Mouse (Mus musculus): ENCODE results near the gene Fam198a. TPM values are rescaled to one million over a fixed set of nuclear protein-coding genes. Genes with fewer than 3 reads are reported as not detected.

Fam198a gene
- polyA plus RNA-seq, 1 experiment from 2014 or later: 1.8 TPM

- H3K27ac ChIP-seq: no peak overlapping the region
- no peaks in the 10 kb centered on the region for H3K4me1 ChIP-seq (replicated peaks)
- H3K27me3 ChIP-seq: no peaks in the 10 kb centered on the region
- no peak for ATAC-seq (ENCODE audit: insufficient number of reproducible peaks, insufficient read depth, low FRiP score, low TSS enrichment, low read depth)
- H3K4me3 ChIP-seq (replicated peaks): no peak overlapping the region
- 89% methylated on average over 7 of the region's 7 CpGs for WGBS
- no peaks in the 10 kb centered on the region for H3K36me3 ChIP-seq
- H3K9me3 ChIP-seq: no peaks in the 10 kb centered on the region
- no peak overlapping the region for H3K4me2 ChIP-seq
- no peak overlapping the region for H3K9ac ChIP-seq (replicated peaks)
Observed at GRCm38 (mm10) chr9:121911196-121911595, 39.6 kb upstream of the Fam198a start.

GRCm38 (mm10) chr9:121912786-121913185 lies 38.0 kb upstream of the Fam198a start:
- no peak for ATAC-seq (ENCODE audit: insufficient number of reproducible peaks, insufficient read depth, low FRiP score, low TSS enrichment, low read depth)
- 85% methylated on average over 4 of the region's 4 CpGs for WGBS
- H3K9me3 ChIP-seq: no peaks in the 10 kb centered on the region

GRCm38 (mm10) chr9:121914226-121914757 lies 36.5 kb upstream of the Fam198a start:
- no peak overlapping the region for H3K4me3 ChIP-seq (replicated peaks)
- no peaks in the 10 kb centered on the region for H3K9me3 ChIP-seq
- H3K36me3 ChIP-seq: no peaks in the 10 kb centered on the region
- no peak overlapping the region for H3K9ac ChIP-seq (replicated peaks)
- H3K27me3 ChIP-seq: no peaks in the 10 kb centered on the region
- no peaks in the 10 kb centered on the region for H3K4me1 ChIP-seq (replicated peaks)
- no peak for ATAC-seq (ENCODE audit: insufficient number of reproducible peaks, insufficient read depth, low FRiP score, low TSS enrichment, low read depth)
- H3K27ac ChIP-seq: no peak overlapping the region
- WGBS: 81% methylated on average over 8 of the region's 8 CpGs
- no peak overlapping the region for H3K4me2 ChIP-seq

More at GRCm38 (mm10) chr9:121912786-121913185, 38.0 kb upstream of the Fam198a start:
- Histone ChIP-seq H3K27ac (no peak overlapping the region), H3K27me3 (no peaks in the 10 kb centered on the region), H3K4me2 (no peak overlapping the region), H3K4me3 (replicated peaks) (no peak overlapping the region), H3K9ac (replicated peaks) (no peak overlapping the region), H3K4me1 (replicated peaks) (no peaks in the 10 kb centered on the region), H3K36me3 (no peaks in the 10 kb centered on the region)

GRCm38 (mm10) chr9:121915056-121915455 lies 35.7 kb upstream of the Fam198a start:
- no peak overlapping the region for H3K4me2 ChIP-seq
- H3K4me3 ChIP-seq (replicated peaks): no peak overlapping the region
- no peak for ATAC-seq (ENCODE audit: insufficient number of reproducible peaks, insufficient read depth, low FRiP score, low TSS enrichment, low read depth)
- H3K27me3 ChIP-seq: no peaks in the 10 kb centered on the region
- no peaks in the 10 kb centered on the region for H3K9me3 ChIP-seq
- H3K4me1 ChIP-seq (replicated peaks): no peaks in the 10 kb centered on the region
- WGBS: 91% methylated on average over 10 of the region's 10 CpGs
- H3K27ac ChIP-seq: no peak overlapping the region
- no peak overlapping the region for H3K9ac ChIP-seq (replicated peaks)
- H3K36me3 ChIP-seq: no peaks in the 10 kb centered on the region

- no peak for ATAC-seq (ENCODE audit: insufficient number of reproducible peaks, insufficient read depth, low FRiP score, low TSS enrichment, low read depth)
Observed at GRCm38 (mm10) chr9:121916102-121916501, 34.7 kb upstream of the Fam198a start, which contains the start of gene Cyp8b1. Cyp8b1 (minus strand) TSS chr9:121916305.

GRCm38 (mm10) chr9:121919027-121919501 lies 31.7 kb upstream of the Fam198a start:
- ATAC-seq (ENCODE audit: insufficient number of reproducible peaks, insufficient read depth, low FRiP score, low TSS enrichment, low read depth): no peak

More at GRCm38 (mm10) chr9:121916102-121916501, 34.7 kb upstream of the Fam198a start, which contains the start of gene Cyp8b1:
- Histone ChIP-seq H3K4me2 (no peak within 1 kb of the TSS), H3K27me3 (no peaks in the 10 kb centered on the region), H3K27ac (no peak within 1 kb of the TSS), H3K9me3 (no peaks in the 10 kb centered on the region), H3K36me3 (no peaks in the 10 kb centered on the region), H3K4me3 (replicated peaks) (no peak within 1 kb of the TSS), H3K4me1 (replicated peaks) (no peaks in the 10 kb centered on the region), H3K9ac (replicated peaks) (no peak within 1 kb of the TSS)
- 78% methylated on average over 8 of the region's 8 CpGs for WGBS

GRCm38 (mm10) chr9:121923443-121923842 lies 27.3 kb upstream of the Fam198a start:
- Histone ChIP-seq H3K4me1 (replicated peaks) (peaks cover 9% of the 10 kb centered on the region), H3K4me2 (no peak overlapping the region), H3K4me3 (replicated peaks) (no peak overlapping the region), H3K9ac (replicated peaks) (no peak overlapping the region), H3K27me3 (peaks cover 3% of the 10 kb centered on the region; the same call in 1 of the 2 replicates), H3K9me3 (no peaks in the 10 kb centered on the region), H3K36me3 (no peaks in the 10 kb centered on the region), H3K27ac (no peak overlapping the region)
- ATAC-seq (ENCODE audit: insufficient number of reproducible peaks, insufficient read depth, low FRiP score, low TSS enrichment, low read depth): no peak
- WGBS: 88% methylated on average over 8 of the region's 8 CpGs

More at GRCm38 (mm10) chr9:121919027-121919501, 31.7 kb upstream of the Fam198a start:
- H3K27ac ChIP-seq: no peak overlapping the region
- H3K9ac ChIP-seq (replicated peaks): no peak overlapping the region
- H3K4me3 ChIP-seq (replicated peaks): no peak overlapping the region
- no peaks in the 10 kb centered on the region for H3K27me3 ChIP-seq
- no peaks in the 10 kb centered on the region for H3K9me3 ChIP-seq
- WGBS: 80% methylated on average over 10 of the region's 10 CpGs
- H3K4me2 ChIP-seq: no peak overlapping the region
- H3K36me3 ChIP-seq: no peaks in the 10 kb centered on the region
- no peaks in the 10 kb centered on the region for H3K4me1 ChIP-seq (replicated peaks)

GRCm38 (mm10) chr9:121923906-121924305 lies 26.9 kb upstream of the Fam198a start:
- H3K27ac ChIP-seq: no peak overlapping the region
- 91% methylated on average over 5 of the region's 5 CpGs for WGBS
- H3K4me3 ChIP-seq (replicated peaks): no peak overlapping the region
- no peaks in the 10 kb centered on the region for H3K9me3 ChIP-seq
- no peaks in the 10 kb centered on the region for H3K36me3 ChIP-seq
- H3K9ac ChIP-seq (replicated peaks): no peak overlapping the region
- H3K4me2 ChIP-seq: no peak overlapping the region
- H3K4me1 ChIP-seq (replicated peaks): peaks cover 9% of the 10 kb centered on the region
- H3K27me3 ChIP-seq: peaks cover 3% of the 10 kb centered on the region; the same call in 1 of the 2 replicates
- no peak for ATAC-seq (ENCODE audit: insufficient number of reproducible peaks, insufficient read depth, low FRiP score, low TSS enrichment, low read depth)

- 89% methylated on average over 9 of the region's 9 CpGs for whole genome bisulfite sequencing
- H3K4me2 ChIP-seq: no peak overlapping the region
- peaks cover 3% of the 10 kb centered on the region; the same call in 1 of the 2 replicates for H3K27me3 ChIP-seq
- H3K4me3 ChIP-seq (replicated peaks): no peak overlapping the region
- no peaks in the 10 kb centered on the region for H3K36me3 ChIP-seq
- no peak for ATAC-seq (ENCODE audit: insufficient number of reproducible peaks, insufficient read depth, low FRiP score, low TSS enrichment, low read depth)
- H3K9me3 ChIP-seq: no peaks in the 10 kb centered on the region
- no peak overlapping the region for H3K9ac ChIP-seq (replicated peaks)
- no peak overlapping the region for H3K27ac ChIP-seq
- H3K4me1 ChIP-seq (replicated peaks): peaks cover 9% of the 10 kb centered on the region
Observed at GRCm38 (mm10) chr9:121924901-121925560, 25.8 kb upstream of the Fam198a start.

- WGBS: 49% methylated on average over 8 of the region's 8 CpGs
- Histone ChIP-seq H3K9ac (replicated peaks) (no peak overlapping the region), H3K4me3 (replicated peaks) (no peak overlapping the region), H3K27ac (no peak overlapping the region), H3K4me1 (replicated peaks) (peaks cover 9% of the 10 kb centered on the region), H3K27me3 (peaks cover 3% of the 10 kb centered on the region; the same call in 1 of the 2 replicates), H3K4me2 (no peak overlapping the region), H3K9me3 (no peaks in the 10 kb centered on the region), H3K36me3 (no peaks in the 10 kb centered on the region)
- no peak for ATAC-seq (ENCODE audit: insufficient number of reproducible peaks, insufficient read depth, low FRiP score, low TSS enrichment, low read depth)
Observed at GRCm38 (mm10) chr9:121925959-121926358, 24.8 kb upstream of the Fam198a start.

- H3K4me3 ChIP-seq (replicated peaks): no peak overlapping the region
- no peaks in the 10 kb centered on the region for H3K36me3 ChIP-seq
- 48% methylated on average over 11 of the region's 11 CpGs for WGBS
- no peak overlapping the region for H3K9ac ChIP-seq (replicated peaks)
- peaks cover 3% of the 10 kb centered on the region; the same call in 1 of the 2 replicates for H3K27me3 ChIP-seq
- H3K4me1 ChIP-seq (replicated peaks): peaks cover 9% of the 10 kb centered on the region
- H3K9me3 ChIP-seq: no peaks in the 10 kb centered on the region
- no peak for ATAC-seq (ENCODE audit: insufficient number of reproducible peaks, insufficient read depth, low FRiP score, low TSS enrichment, low read depth)
- H3K4me2 ChIP-seq: no peak overlapping the region
- H3K27ac ChIP-seq: no peak overlapping the region
Observed at GRCm38 (mm10) chr9:121926634-121927405, 24.0 kb upstream of the Fam198a start.
